Mouse (Mus musculus): ENCODE measurements around the gene Anp32a.

DNA sequence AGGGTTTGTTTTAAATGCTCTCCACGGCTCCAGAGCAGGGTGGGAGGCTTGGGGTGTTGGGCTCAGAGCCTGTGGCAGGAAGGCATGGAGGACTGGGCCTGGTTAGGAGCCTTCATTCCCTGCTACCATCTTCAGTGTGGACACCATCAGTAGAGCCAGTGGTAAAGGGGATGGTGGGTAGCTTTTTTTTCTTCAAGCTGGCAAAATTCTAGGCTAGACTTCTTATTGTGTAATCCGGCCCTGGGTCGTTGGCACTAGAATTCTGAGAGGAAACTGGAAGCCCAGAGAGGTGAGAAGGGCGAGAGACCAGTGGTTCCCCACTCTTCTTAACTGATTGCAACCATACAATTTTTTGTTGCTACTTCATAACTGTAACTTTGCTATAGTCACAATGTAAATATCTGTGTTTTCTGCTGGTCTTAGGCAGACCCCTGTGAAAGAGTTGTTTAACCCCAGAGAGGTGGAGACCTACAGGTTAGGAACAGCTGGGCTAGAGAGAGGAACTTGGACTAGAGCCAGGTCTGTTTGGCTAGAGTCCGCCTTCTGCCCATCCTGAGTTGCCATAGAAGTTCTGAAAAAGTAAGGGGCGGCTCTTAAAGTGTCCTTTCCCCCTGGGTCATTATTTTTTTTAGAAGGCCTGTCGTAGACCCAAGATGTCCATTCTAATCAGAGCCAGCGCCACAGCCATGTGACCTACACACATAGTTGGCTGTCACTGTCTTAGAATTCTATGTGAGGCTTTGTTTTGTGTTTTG, 24.4 kb downstream of the Anp32a start:
- TF ChIP-seq CTCF (IDR thresholded peaks at IDR 0.05; ENCODE audit: low read depth) (no peak), EP300 (IDR thresholded peaks at IDR 0.05; ENCODE audit: low read depth) (no peak)

Data from heart, postnatal 0 days (tissue).